8 mouse cellular contexts compared by ENCODE assay signal in the genomic region with DNA sequence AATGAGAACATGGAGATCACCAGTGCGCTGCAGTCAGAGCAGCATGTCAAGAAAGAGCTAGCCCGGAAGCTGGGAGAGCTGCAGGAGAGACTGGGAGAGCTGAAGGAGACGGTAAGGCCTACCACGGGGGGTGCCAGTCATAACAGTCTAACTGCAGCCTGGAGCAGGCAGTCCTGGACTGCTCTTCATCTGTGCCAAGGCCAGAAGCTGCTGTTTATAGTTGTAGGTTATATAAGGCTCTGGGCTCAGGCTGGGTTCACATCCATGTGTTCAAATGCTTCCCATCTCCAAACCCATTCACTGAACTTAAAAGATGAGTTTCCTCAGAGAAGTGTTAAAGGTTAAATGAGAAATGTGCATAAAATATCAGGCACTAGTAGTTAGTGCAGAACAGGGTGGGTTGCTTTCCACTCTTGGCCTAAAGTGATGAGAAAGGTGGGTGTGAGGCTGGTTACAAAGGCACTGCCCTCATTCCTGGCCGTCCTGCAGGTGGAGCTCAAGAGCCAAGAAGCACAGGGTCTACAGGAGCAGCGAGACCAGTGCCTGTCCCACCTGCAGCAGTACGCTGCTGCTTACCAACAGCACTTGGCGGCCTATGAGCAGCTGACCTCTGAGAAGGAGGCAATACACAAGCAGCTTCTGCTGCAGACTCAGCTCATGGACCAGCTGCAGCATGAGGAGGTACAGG. TPM values are rescaled to one million over a fixed set of nuclear protein-coding genes. Genes with fewer than 3 reads are reported as not detected.
DNase-seq lines count a peak whose midpoint lies in the region; ATAC-seq and TF ChIP-seq lines count a peak whose summit lies in the region.

No protein-coding gene starts in this region.

- H3K9me3 ChIP-seq in G1E (replicated peaks) = no peaks in the 10 kb centered on the region
- no peaks in the 10 kb centered on the region for H3K9me3 ChIP-seq in forebrain, postnatal 0 days (ENCODE audit: low read length)

- peak overlapping the region; percentile 63 for H3K27ac ChIP-seq in layer of hippocampus, adult 2 months
- no peak overlapping the region for H3K27ac ChIP-seq in forebrain, postnatal 0 days (ENCODE audit: low read depth, low read length)

- 55% methylated on average over 8 of the region's 8 CpGs for WGBS in forebrain, postnatal 0 days

- H3K27me3 ChIP-seq in G1E (ENCODE audit: insufficient read depth, low read length) = no peaks in the 10 kb centered on the region; the same call in 1 of the 2 replicates
- no peaks in the 10 kb centered on the region for H3K27me3 ChIP-seq in forebrain, postnatal 0 days (ENCODE audit: insufficient read depth, low read length)

- H3K4me2 ChIP-seq in forebrain, postnatal 0 days (ENCODE audit: low read depth) = no peak overlapping the region

- no peak for ATAC-seq in G1E (ENCODE audit: extremely low read depth, insufficient number of reproducible peaks, low FRiP score, poor library complexity, severe bottlenecking)
- peak; percentile 35; the same call in 1 of the 2 replicates for ATAC-seq in forebrain, postnatal 0 days
- ATAC-seq in monocyte, adult 5-6 weeks (replicated peaks; ENCODE audit: insufficient number of reproducible peaks, low FRiP score, low TSS enrichment, poor library complexity, severe bottlenecking) = no peak

- H3K4me3 ChIP-seq in layer of hippocampus, adult 2 months = no peak overlapping the region
- no peak overlapping the region for H3K4me3 ChIP-seq in G1E (ENCODE audit: low read depth, low read length)
- no peak overlapping the region for H3K4me3 ChIP-seq in forebrain, postnatal 0 days (ENCODE audit: low read depth, low read length)

- no peaks in the 10 kb centered on the region for H3K4me1 ChIP-seq in G1E (ENCODE audit: insufficient read depth, low read depth, low read length)
- H3K4me1 ChIP-seq in forebrain, postnatal 0 days (ENCODE audit: insufficient read depth) = no peaks in the 10 kb centered on the region

- peak in 1 of 2 experiments; percentile 64 for DNase-seq in layer of hippocampus, adult 2 months (ENCODE audit: low spot score in 2 of 2)
- no peak for DNase-seq in layer of hippocampus, postnatal 36 days
- peak; percentile 37 for DNase-seq in G1E (ENCODE audit: low spot score)
- DNase-seq in cerebellum, adult 11-12 months = peak; percentile 79
- DNase-seq in forebrain, postnatal 0 days = no peak
- DNase-seq in kidney, postnatal 4 days = peak; percentile 80 to 84
- DNase-seq in naive thymus-derived CD4-positive, alpha-beta T cell, adult 2 months (ENCODE audit: low read depth) = peak; percentile 59

- peak; percentile 82 for TF ChIP-seq CTCF in layer of hippocampus, adult 2 months (conservative IDR thresholded peaks at IDR 0.05)
- peak; percentile 71 for TF ChIP-seq CTCF in G1E (IDR thresholded peaks at IDR 0.05; ENCODE audit: low read depth, low read length)
- TF ChIP-seq CTCF in forebrain, postnatal 0 days (IDR thresholded peaks at IDR 0.05; ENCODE audit: low read depth) = peak; percentile 71

- H3K36me3 ChIP-seq in G1E (replicated peaks) = peaks cover 99% of the 10 kb centered on the region
- H3K36me3 ChIP-seq in forebrain, postnatal 0 days (ENCODE audit: insufficient read depth) = peaks cover 81% of the 10 kb centered on the region

- no peak overlapping the region for H3K9ac ChIP-seq in forebrain, postnatal 0 days

RNA-seq across cellular contexts. Expression of a gene that starts 16.4 kb away (rescaled TPM):
- 100 to 1,000 TPM; 212 to 222 TPM for total RNA-seq in layer of hippocampus, adult 2 months (2021)
- 100 to 1,000 TPM; 208 to 224 TPM for total RNA-seq in layer of hippocampus, postnatal 36 days (2021)
- total RNA-seq in G1E (2014; fragmentation: Nextera tagmentation) = 150 and 164 TPM in 2 replicates
- 482 and 488 TPM in 2 replicates for total RNA-seq in G1E (2017)
- 351 and 432 TPM in 2 replicates for polyA plus RNA-seq in G1E (2012)
- total RNA-seq in forebrain, postnatal 0 days (2014; rRNA removed) = 290 and 323 TPM in 2 replicates
- 407 and 445 TPM in 2 replicates for polyA plus RNA-seq in forebrain, postnatal 0 days (2015; fragmentation: Nextera tagmentation; extraction: Ambion mirVana)
- 108 to 121 TPM (median 114 TPM) in 3 replicates for total RNA-seq in monocyte, adult 5-6 weeks (2017)

RNA-seq across cellular contexts. Expression of a gene that starts 17.1 kb away (rescaled TPM):
- 10 to 100 TPM; 87.9 TPM for total RNA-seq in layer of hippocampus, adult 2 months (2021)
- total RNA-seq in layer of hippocampus, postnatal 36 days (2021) = 10 to 100 TPM; 79.9 to 81.2 TPM
- total RNA-seq in G1E (2014; fragmentation: Nextera tagmentation) = 19.5 and 24.5 TPM in 2 replicates
- total RNA-seq in G1E (2017) = 35.2 and 35.6 TPM in 2 replicates
- polyA plus RNA-seq in G1E (2012) = 20.8 and 24.3 TPM in 2 replicates
- 62.2 and 64.4 TPM in 2 replicates for total RNA-seq in forebrain, postnatal 0 days (2014; rRNA removed)
- polyA plus RNA-seq in forebrain, postnatal 0 days (2015; fragmentation: Nextera tagmentation; extraction: Ambion mirVana) = 16.3 and 22.1 TPM in 2 replicates
- total RNA-seq in monocyte, adult 5-6 weeks (2017) = 55.3 to 73.2 TPM (median 60.2 TPM) in 3 replicates

RNA-seq across cellular contexts. Expression of a gene that starts 44.3 kb away (rescaled TPM):
- total RNA-seq in layer of hippocampus, adult 2 months (2021) = 10 to 100 TPM; 55.3 to 57.8 TPM
- total RNA-seq in layer of hippocampus, postnatal 36 days (2021) = 10 to 100 TPM; 53.1 to 58.3 TPM
- total RNA-seq in G1E (2014; fragmentation: Nextera tagmentation) (26.1 and 50.0 TPM in 2 replicates), G1E (2017) (41.7 and 42.5 TPM in 2 replicates)
- 53.2 and 56.1 TPM in 2 replicates for polyA plus RNA-seq in G1E (2012)
- total RNA-seq in forebrain, postnatal 0 days (2014; rRNA removed) = 121 and 134 TPM in 2 replicates
- polyA plus RNA-seq in forebrain, postnatal 0 days (2015; fragmentation: Nextera tagmentation; extraction: Ambion mirVana) = 92.7 and 105 TPM in 2 replicates
- 23.0 to 35.3 TPM (median 26.8 TPM) in 3 replicates for total RNA-seq in monocyte, adult 5-6 weeks (2017)

RNA-seq across cellular contexts. Expression of a gene that starts 47.8 kb away (rescaled TPM):
- total RNA-seq in layer of hippocampus, adult 2 months (2021) = 10 to 100 TPM; 75.3 to 92.7 TPM
- 10 to 100 TPM; 69.8 to 94.5 TPM for total RNA-seq in layer of hippocampus, postnatal 36 days (2021)
- total RNA-seq in G1E (2014; fragmentation: Nextera tagmentation) (196 and 213 TPM in 2 replicates), G1E (2017) (62.9 and 71.6 TPM in 2 replicates)
- 306 and 372 TPM in 2 replicates for polyA plus RNA-seq in G1E (2012)
- total RNA-seq in forebrain, postnatal 0 days (2014; rRNA removed) = 62.6 and 78.2 TPM in 2 replicates
- 51.5 and 52.9 TPM in 2 replicates for polyA plus RNA-seq in forebrain, postnatal 0 days (2015; fragmentation: Nextera tagmentation; extraction: Ambion mirVana)
- 47.7 to 111 TPM (median 96.8 TPM) in 3 replicates for total RNA-seq in monocyte, adult 5-6 weeks (2017)

RNA-seq across cellular contexts. Expression of a gene that starts 48.8 kb away (rescaled TPM):
- 1,000 to 10,000 TPM; 1,274 to 1,381 TPM for total RNA-seq in layer of hippocampus, adult 2 months (2021)
- total RNA-seq in layer of hippocampus, postnatal 36 days (2021) = 1,000 to 10,000 TPM; 1,246 to 1,312 TPM
- total RNA-seq in G1E (2014; fragmentation: Nextera tagmentation) = not detected in 2 replicates
- 0.05 TPM in 1 of 2 replicates, not detected in the other for total RNA-seq in G1E (2017)
- 0.14 and 0.15 TPM in 2 replicates for polyA plus RNA-seq in G1E (2012)
- 76.2 and 106 TPM in 2 replicates for total RNA-seq in forebrain, postnatal 0 days (2014; rRNA removed)
- polyA plus RNA-seq in forebrain, postnatal 0 days (2015; fragmentation: Nextera tagmentation; extraction: Ambion mirVana) = 47.9 and 71.6 TPM in 2 replicates
- not detected in 3 replicates for total RNA-seq in monocyte, adult 5-6 weeks (2017)

Comparison
In these comparisons a context has a peak if more than half of its experiments do, and no peak if none do; other contexts are left out.
1. DNase-seq: peak in G1E (single experiment), cerebellum, adult 11-12 months (single experiment), kidney, postnatal 4 days (2 of 2) and naive thymus-derived CD4-positive, alpha-beta T cell, adult 2 months (single experiment); none in layer of hippocampus, postnatal 36 days (0 of 2) and forebrain, postnatal 0 days (single experiment).
2. Peak in every context shown above with its lines, with median percentiles within 50 percentile points of each other: CTCF ChIP-seq.